Mouse (Mus musculus): ENCODE data around the gene Samd11.

Gene Samd11

DNA sequence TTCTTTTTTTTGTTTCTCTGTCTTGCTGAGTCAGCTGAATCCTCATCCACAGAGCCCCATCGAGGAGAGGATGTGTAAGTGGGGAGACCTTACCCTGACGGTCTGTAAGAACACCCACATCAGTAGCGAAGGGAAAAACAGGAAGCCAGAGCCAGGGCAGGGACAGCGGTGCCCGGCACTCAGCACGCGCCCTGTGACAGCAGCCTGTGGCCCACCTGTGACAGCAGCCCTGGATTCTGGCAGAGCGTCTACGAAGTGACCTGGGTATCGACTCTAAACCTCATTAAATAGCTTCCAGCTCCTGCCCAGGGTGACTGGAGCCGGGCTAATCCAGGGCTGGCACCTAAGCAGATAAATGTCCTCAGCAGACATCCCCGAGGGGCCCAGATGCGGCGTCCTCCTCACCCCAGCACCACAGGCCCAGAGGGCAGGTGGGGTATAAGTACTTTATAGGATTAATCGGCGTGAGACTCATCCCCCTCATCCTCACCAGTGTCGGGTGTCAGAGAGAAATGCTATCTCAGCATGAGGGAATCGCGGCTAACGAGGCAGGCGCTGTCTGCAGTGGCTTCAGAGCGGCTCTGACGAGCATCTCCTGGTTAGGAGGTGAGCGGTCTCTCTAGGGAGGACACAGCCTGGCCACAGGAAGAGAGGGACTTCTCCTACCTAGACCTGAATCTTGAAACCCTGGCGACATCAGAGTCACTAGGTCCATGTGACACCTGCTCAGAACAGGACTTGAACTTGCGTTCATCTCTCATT, at the start of gene Samd11:
Gene Samd11 (minus strand): TSS at position 580 of the 762 bp plus-strand sequence.
- no peak for DNase-seq (ENCODE audit: low spot score)

- no peak for DNase-seq (ENCODE audit: low spot score)
Observed at GRCm38 (mm10) chr4:156254361-156255077, 938 bp downstream of the Samd11 start.

DNA sequence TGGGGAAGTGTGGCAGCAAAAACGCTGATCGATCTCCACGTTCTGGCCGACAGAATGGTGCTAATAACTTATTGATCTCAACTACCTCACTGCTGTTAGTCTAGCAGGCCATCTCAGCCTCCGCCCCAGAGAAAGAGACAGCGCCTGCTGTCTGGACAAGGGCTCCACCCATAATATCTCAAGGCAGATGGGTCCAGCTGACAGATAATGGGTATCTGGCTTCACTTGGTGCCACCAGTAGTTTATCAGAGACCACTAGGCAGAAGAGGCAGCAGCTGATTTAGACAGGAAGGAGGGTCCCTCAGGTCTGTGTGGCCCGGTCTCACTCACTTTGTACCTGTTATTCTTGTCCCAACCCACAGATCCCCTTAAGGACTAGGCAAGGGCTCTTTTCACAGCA, 2.4 kb downstream of the Samd11 start:
- DNase-seq (ENCODE audit: low spot score): no peak

DNA sequence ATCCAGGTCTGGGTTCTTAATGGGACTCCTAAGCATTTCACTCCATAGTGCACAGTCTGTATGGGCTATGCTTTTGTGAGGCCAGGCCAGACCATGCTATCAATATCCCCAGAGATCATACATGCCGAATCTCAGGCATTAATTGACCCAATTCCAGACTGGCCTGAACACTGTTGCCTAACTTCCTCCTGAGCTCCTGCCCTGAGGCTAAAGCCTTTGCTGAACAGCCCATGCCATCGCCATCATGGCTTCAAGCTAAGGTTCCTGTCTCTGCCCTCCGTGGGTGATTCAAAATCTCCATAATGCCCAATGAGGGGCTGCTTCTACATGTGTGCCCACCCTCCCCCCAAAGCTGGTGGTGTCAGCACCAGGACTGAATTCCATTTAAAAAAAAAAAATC, 2.8 kb downstream of the Samd11 start:
- no peak for DNase-seq (ENCODE audit: low spot score)

DNA sequence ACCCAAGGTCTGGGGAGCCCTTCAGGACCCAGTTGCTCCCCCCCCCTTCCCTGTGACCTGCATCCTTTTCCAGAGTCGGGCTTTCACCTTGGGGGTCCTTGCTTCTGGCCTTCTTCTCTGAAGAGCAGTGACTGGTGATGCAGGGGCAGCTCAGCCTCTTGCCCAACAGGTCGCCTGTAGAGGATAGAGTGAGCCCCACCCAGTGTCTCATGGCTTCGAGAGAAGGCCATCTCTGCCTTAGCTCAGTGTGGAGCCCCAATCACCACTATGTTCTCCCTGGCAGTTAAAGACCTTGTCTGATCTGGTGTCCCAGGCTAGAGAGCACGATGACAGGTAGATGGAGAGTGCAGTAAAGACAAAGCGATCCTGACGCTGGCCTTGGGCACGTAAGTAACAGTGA, 3.3 kb downstream of the Samd11 start:
- DNase-seq (ENCODE audit: low spot score): no peak

DNA sequence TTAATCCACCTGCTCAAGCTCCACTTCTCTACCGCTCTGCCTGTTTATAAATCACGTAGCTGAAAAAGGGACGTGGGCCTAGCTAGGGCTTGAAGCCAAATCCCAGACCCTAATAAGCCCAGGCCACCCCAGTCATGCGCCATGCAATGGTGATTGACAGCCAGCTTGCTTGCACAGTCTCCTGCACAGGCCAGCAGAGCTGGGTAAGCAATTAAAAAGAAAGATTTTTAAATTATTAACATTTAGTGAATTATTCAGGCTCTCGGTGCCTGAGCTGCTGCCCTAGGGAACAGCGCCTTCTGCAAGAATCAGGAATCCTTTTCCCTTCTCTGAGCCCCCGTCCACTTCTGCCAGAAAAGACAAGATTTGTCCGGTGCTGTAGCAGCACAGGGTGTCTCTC, 4.4 kb downstream of the Samd11 start:
- DNase-seq (ENCODE audit: low spot score): no peak

- DNase-seq (ENCODE audit: low spot score): no peak
Observed at GRCm38 (mm10) chr4:156249567-156249966, 5.9 kb downstream of the Samd11 start.

DNA sequence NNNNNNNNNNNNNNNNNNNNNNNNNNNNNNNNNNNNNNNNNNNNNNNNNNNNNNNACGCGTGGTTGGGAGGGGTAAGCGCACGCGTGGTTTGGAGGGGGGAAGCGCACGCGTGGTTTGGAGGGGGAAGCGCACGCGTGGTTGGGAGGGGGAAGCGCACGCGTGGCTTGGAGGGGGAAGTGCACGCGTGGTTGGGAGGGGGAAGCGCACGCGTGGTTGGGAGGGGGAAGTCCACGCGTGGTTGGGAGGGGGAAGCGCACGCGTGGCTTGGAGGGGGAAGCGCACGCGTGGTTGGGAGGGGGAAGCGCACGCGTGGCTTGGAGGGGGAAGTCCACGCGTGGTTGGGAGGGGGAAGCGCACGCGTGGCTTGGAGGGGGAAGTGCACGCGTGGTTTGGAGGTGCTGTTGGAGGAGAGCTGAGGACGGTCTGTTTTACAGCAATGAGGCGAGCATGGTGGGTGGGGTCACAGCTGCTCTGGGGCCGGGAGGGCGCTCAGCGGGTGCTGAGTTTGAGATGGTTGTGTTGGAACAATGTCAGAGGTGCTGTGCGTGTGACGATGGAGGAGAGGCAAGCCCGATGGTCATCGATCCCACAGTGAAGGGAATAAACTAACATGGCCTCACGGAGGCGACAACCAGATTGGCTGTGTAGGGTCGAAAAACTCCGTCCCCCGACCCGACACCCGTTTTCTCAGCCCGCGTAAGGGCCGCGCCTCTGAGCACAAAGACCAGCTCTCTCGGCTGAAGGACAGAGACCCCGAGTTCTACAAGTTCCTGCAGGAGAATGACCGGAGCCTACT, 18.6 kb downstream of the Samd11 start:
- DNase-seq (ENCODE audit: low spot score): no peak

DNA sequence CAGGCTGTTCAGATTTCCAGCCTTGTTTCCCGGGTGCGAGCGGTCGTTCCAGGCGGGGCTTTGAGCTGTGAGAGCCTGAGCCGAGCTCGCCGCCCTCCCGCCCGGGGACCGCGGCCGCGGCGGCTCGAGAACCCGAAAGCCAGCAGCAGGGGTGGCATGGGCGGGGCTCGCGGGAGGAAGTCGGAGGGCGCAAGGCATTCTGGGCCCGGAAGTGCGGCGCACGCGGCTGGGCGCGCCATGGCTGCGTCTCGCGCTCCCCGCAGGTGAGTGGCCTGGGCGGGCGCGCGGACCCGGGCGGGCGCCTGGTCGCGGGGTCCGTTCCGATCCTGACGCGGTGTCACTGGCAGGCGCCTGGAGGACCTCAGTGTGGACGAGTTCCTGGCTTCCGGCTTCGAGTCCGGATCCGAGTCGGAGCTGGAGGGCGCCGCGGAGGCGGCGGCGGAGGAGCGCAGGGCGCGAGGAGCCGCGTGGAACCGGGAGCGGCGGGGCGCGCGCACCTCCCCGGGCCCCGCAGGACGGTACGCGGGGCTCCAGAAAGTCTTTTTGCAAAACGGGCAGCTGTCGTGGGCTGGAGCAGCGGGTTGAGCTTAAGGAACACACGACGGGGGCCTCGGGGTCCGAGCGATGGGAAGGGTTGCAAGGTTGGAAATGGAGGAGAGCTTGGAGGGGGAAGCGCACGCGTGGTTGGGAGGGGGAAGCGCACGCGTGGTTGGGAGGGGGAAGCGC, 19.5 kb downstream of the Samd11 start, which contains the start of gene Noc2l:
Gene Noc2l (plus strand): TSS at position 203 of the 726 bp plus-strand sequence.
- DNase-seq (ENCODE audit: low spot score): peak; percentile 33

- DNase-seq (ENCODE audit: low spot score): no peak
Observed at GRCm38 (mm10) chr4:156235360-156235770, 20.1 kb downstream of the Samd11 start.

DNA sequence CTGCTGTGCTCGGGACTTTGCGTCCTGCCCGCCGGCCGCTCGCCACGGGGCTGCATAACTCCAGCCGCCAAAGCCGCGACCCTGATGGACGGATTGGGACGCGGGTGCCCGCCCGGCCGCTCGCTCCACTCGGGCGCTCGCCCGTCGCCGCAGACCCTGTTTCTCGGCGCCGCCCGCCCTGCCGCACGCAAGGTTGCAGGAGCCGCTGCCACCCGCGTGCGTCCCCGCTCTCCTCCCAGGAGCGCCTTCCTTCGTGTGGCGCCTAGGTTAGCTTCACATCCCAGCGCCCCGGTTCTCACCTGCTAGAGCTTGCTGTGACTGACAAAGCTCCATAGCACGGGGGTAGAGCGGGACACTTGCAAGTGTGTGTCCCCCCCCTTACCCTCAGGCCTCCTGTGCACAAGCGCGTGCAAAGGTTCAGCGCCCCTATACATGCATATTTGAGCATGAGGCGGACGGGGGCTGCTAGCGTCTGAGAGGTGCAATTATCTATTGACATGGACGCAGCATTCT, 20.7 kb downstream of the Samd11 start, which contains the start of gene Plekhn1:
Gene Plekhn1 (minus strand): TSS at position 157 of the 513 bp plus-strand sequence.
- no peak for DNase-seq (ENCODE audit: low spot score)

DNA sequence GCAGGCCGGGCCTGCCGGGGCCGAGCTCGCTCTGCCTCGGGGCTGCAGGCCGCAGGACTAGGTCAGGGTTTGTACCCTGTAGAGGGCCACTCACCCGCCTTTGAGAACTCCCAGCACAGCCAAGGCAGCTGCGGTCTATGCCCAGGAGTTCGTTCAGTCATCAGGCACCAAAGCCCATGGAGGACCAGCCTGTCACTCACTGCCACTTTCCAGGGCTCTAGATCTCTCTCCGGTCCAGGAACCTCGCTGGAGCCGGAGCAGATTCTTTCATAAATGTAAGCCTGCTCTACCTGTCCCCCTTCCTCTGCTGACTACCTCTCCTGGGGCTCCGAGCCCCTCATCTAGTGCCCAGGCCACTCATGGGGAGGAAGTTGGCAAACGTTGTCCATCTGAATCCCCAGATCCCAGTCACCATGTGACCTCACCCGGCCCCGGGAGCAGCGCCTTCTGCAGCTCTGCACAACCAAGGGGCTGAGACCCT, 21.4 kb downstream of the Samd11 start:
- no peak for DNase-seq (ENCODE audit: low spot score)

- no peak for DNase-seq (ENCODE audit: low spot score)
Observed at GRCm38 (mm10) chr4:156228393-156229024, 26.9 kb downstream of the Samd11 start.

GRCm38 (mm10) chr4:156227752-156228392, 27.6 kb downstream of the Samd11 start:
- DNase-seq (ENCODE audit: low spot score): no peak

- DNase-seq (ENCODE audit: low spot score): no peak
Observed at GRCm38 (mm10) chr4:156224276-156224675, 31.2 kb downstream of the Samd11 start.

DNA sequence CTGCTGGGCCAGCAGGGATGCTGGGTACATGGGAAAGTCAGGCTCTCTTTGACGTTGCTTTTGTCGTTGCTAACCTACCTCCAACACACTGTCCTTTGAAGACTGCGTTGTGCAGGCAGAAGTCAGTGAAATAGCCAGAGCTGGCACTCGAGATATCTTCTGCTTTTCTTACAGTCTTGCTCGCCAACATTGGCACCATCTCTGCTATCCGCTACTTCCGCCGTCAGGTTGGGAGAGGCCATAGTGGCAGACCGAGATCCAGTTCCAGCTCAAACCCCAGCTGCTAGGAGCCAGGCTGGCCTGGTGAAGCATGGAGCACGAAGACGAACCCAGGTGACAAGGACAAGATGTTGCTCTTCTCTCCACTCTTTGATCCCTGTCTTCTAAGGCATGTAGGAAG, 35.5 kb downstream of the Samd11 start:
- DNase-seq (ENCODE audit: low spot score): no peak

GRCm38 (mm10) chr4:156217838-156218237, 37.6 kb downstream of the Samd11 start:
- no peak for DNase-seq (ENCODE audit: low spot score)

GRCm38 (mm10) chr4:156217022-156217669, 38.3 kb downstream of the Samd11 start:
- no peak for DNase-seq (ENCODE audit: low spot score)

GRCm38 (mm10) chr4:156216196-156216595, 39.3 kb downstream of the Samd11 start:
- no peak for DNase-seq (ENCODE audit: low spot score)

- no peak for DNase-seq (ENCODE audit: low spot score)
Observed at GRCm38 (mm10) chr4:156215649-156216048, 39.8 kb downstream of the Samd11 start, which contains the start of gene Perm1. Gene Perm1 (plus strand): TSS chr4:156215868.
